Mouse (Mus musculus) heart, postnatal 0 days (tissue): ENCODE data around the gene Plekho1.

ENCODE experiments used
- CTCF ChIP-seq: IDR thresholded peaks from 2 replicates; pipeline ENCODE4 v1.5.1; 2016; ENCODE audit warnings: antibody characterized with exemption, control low read depth, low read depth
- EP300 ChIP-seq: IDR thresholded peaks from 2 replicates; pipeline ENCODE4 v1.6.1; 2016; ENCODE audit warnings: antibody characterized with exemption, low read depth

DNA sequence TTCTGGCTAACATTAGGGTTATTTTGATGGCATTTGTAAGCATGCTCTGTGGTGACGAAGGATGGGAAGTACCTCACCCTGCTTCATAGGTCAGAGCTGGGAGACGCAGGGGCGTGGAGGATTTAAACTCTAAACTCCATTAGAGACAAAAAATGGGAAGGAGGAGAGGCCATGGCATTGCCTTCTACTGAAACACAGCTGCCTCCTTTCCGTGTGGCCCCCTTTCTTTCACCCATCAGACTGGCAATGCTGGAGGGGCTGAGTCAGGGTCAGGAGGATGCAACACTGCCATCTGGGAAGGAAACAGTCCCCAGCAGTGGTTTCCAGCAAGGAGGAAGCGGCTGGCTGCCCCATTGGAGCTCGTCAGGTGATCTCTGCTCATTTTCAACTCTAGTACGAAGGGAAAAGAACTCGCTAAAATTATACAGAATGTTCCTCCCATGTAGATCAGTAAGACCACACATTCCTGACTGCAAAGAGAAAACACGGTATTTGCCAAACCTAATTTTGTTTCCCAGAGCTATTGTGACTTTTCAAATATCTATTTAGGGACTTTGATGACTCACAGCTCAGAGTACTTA lies 5.2 kb upstream of the Plekho1 start:
- TF ChIP-seq CTCF (no peak), EP300 (no peak)
